ENCODE assay signal across 10 mouse cellular contexts in the genomic region with DNA sequence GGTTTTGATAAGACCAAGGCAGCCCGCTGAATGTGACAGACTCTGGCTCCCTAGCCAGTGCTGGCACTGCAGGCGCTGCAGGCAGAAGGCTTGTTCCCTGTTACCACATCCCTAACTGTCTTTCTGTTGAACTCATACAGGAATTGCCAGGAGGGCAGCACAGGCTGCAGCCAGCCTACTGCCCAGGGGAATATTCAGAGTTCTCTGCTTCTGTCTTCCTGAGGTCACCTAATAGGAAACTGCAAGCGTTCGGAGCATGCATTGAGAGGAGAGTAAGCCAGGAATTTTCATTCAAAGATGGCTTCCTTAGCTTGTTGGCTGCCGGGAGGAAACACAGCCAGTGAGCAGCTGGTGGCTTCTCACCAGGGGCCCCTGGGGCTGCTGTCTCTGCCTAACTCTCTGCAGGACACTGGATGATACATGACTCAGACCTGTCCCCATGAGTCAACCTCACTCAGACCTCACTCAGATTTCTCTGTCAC. TPM values are rescaled to one million over a fixed set of nuclear protein-coding genes. Genes with fewer than 3 reads are reported as not detected.
A peak's percentile ranks its signal among the peaks of the same experiment; 100 is the strongest.
DNase-seq lines count a peak whose midpoint lies in the region; ATAC-seq lines count a peak whose summit lies in the region.
"Had no signal": no experiment of that assay in that cellular context is flagged by ENCODE, and none has a peak within 500 bp of the region (broad histone marks: within the 10 kb centered on the region; RNA-seq: fewer than 3 reads in every experiment).

No protein-coding gene starts in this region.

- no peak for ATAC-seq in hindbrain, embryonic 14.5 days (ENCODE audit: low FRiP score)

- H3K4me2 ChIP-seq in hindbrain, embryonic 14.5 days (replicated peaks): no peak overlapping the region
- H3K4me2 ChIP-seq: stomach, embryonic 15.5 days had no signal

- no peaks in the 10 kb centered on the region for H3K9me3 ChIP-seq in hindbrain, embryonic 10.5 days
- no peaks in the 10 kb centered on the region for H3K9me3 ChIP-seq in hindbrain, embryonic 14.5 days (ENCODE audit: control insufficient read depth, low read length)
- H3K9me3 ChIP-seq: stomach, embryonic 15.5 days had no signal

- no peak overlapping the region for H3K4me3 ChIP-seq in hindbrain, embryonic 10.5 days
- no peak overlapping the region for H3K4me3 ChIP-seq in hindbrain, embryonic 14.5 days (replicated peaks; ENCODE audit: low read length)
- H3K4me3 ChIP-seq: stomach, embryonic 15.5 days had no signal

- H3K9ac ChIP-seq in hindbrain, embryonic 14.5 days: no peak overlapping the region
- H3K9ac ChIP-seq: stomach, embryonic 15.5 days had no signal

- 0 out of 2 replicates have a peak overlapping the region, but pooled peaks have one; percentile 40 for H3K27ac ChIP-seq in hindbrain, embryonic 10.5 days
- H3K27ac ChIP-seq in hindbrain, embryonic 14.5 days: no peak overlapping the region
- H3K27ac ChIP-seq: stomach, embryonic 15.5 days had no signal

- H3K27me3 ChIP-seq in hindbrain, embryonic 10.5 days (ENCODE audit: insufficient read depth, poor library complexity, severe bottlenecking): peaks cover 9% of the 10 kb centered on the region; the same call in 1 of the 2 replicates
- H3K27me3 ChIP-seq in hindbrain, embryonic 14.5 days (ENCODE audit: control insufficient read depth, insufficient read depth, low read length): no peaks in the 10 kb centered on the region
- H3K27me3 ChIP-seq: stomach, embryonic 15.5 days had no signal

- H3K36me3 ChIP-seq in hindbrain, embryonic 10.5 days: no peaks in the 10 kb centered on the region
- H3K36me3 ChIP-seq in hindbrain, embryonic 14.5 days (replicated peaks; ENCODE audit: control insufficient read depth, insufficient read depth): no peaks in the 10 kb centered on the region
- H3K36me3 ChIP-seq: stomach, embryonic 15.5 days had no signal

- WGBS in hindbrain, embryonic 10.5 days: 55% methylated on average over 5 of the region's 5 CpGs
- 52% methylated on average over 5 of the region's 5 CpGs for WGBS in hindbrain, embryonic 14.5 days

- peak; percentile 8 for DNase-seq in hindbrain, embryonic 10.5 days (ENCODE audit: low spot score)
- no peak for DNase-seq in hindbrain, embryonic 14.5 days (ENCODE audit: low spot score)
- peak; percentile 50 for DNase-seq in CD4-positive helper T cell, adult 2 months (ENCODE audit: low read depth, low spot score)
- peak; percentile 32 for DNase-seq in adrenal gland, postnatal 25 days
- peak; percentile 56 for DNase-seq in liver
- no peak for DNase-seq in spleen, postnatal 4 days (ENCODE audit: low spot score in 2 of 2)
- no peak for DNase-seq in right cerebral cortex, postnatal 25 days
- DNase-seq in frontal cortex, postnatal 14 days (ENCODE audit: low spot score in 2 of 2): no peak
- DNase-seq: lung, postnatal 36 days had no signal

- H3K4me1 ChIP-seq in hindbrain, embryonic 10.5 days (replicated peaks): peaks cover 21% of the 10 kb centered on the region
- H3K4me1 ChIP-seq in hindbrain, embryonic 14.5 days (replicated peaks; ENCODE audit: control insufficient read depth, insufficient read depth, low read length): no peaks in the 10 kb centered on the region

RNA-seq across cellular contexts. Expression of gene Runx1, which starts 2.5 kb away (rescaled TPM):
- polyA plus RNA-seq in hindbrain, embryonic 10.5 days (2016; fragmentation: Nextera tagmentation; extraction: Ambion mirVana): 1.6 and 2.2 TPM in 2 replicates
- polyA plus RNA-seq in hindbrain, embryonic 14.5 days (2014; fragmentation: Nextera tagmentation; extraction: Ambion mirVana): 1.8 and 2.2 TPM in 2 replicates
- total RNA-seq in adrenal gland, postnatal 25 days (2021): 3.7 and 5.6 TPM in 2 replicates

Comparison
In these comparisons a context has a peak if more than half of its experiments do, and no peak if none do; other contexts are left out.
1. DNase-seq: peak in hindbrain, embryonic 10.5 days (single experiment), CD4-positive helper T cell, adult 2 months (single experiment), adrenal gland, postnatal 25 days (single experiment) and liver (single experiment); none in hindbrain, embryonic 14.5 days (single experiment), spleen, postnatal 4 days (0 of 2), right cerebral cortex, postnatal 25 days (single experiment) and frontal cortex, postnatal 14 days (0 of 2).